Mouse (Mus musculus): ENCODE data around the gene Rxra.

Gene Rxra

DNA sequence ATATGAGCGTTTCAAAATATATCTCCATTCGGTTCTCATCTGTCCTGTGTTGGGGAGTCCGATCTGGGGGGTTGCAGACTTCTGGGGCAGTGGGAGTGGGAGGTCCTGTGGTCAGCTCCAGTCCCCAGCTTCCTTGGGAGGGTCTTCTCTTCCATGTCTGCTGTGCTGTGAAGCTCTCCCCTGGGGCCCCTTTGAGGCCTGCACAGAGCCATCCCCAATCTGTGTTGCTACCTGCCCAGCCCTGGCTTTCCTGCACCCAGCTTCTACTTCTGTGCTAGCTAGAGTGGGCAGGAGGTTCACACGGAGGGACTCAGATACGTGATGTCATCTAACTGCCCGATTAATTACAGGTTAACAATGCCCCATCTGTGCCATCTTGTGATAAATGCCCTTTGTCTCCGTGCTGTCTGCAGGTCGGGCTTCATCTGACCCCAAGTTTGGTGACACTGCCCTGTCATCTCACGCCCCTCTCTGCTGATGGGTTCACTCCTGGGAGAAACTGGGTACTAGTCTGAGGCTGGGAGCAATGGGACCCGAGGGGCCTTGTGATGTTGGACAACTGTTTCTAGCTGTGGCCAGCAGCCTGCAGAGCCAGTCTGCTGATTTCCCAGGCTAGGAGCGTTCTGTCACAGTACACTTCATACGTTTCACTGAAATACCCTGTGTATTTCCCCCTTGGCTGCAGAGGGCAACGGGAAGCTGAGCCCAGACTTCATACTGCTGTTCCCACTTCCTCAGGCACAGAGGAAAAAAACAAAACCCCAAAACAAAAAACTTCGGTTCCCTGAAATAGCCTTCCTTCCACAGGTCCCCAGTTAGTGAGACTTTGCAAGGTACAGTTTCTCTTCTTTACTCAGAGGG, 86.9 kb downstream of the Rxra start:
- ChIA-PET CTCF (interaction anchor here in 3 of 4 experiments (1.1 to 3.2 kb wide), 3 partner anchors 210 to 211 kb away, joined by 3 to 39 read pairs (median 12); no protein-coding TSS in a partner anchor), POLR2A (interaction anchor here in 2 of 4 experiments (1.3 kb wide), 2 partner anchors 15 to 23 kb away, joined by 3 to 4 read pairs; no protein-coding TSS in a partner anchor)

DNA sequence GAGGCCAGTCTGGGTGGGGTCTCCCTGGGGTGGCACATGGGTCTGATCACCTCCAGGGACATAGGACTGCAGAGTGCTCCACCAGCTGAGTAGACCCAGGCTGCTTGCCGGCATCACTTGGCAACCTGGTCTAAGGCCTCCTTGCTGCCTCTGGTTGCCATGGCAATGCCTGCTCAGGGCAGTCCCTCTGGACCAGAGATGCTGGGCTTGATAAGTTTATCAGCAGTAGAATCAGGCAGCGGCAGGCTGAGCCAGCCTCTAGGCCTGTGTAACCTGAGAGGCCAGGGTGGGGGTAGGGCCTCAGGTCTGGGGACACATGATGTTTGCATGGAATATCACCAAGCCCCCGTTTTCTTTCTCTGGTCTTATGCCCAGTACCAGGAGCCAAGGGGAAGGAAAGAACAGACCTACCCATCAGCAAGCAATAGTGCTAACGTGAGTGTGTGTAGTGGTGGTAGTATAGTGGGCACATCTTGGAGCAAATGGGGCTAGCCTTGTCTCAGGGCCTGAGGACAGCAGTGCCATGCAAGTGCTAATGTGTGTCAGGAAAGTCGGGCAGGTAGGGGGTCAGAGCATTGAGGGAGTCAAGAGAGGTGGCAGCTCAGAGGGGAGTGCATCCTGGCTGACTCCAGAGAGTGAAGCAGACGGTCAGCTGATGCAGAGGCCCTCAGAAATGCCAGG, 88.2 kb downstream of the Rxra start:
- CTCF ChIA-PET = interaction anchor here (0.6 to 3.5 kb wide), 8 partner anchors 210 to 555 kb away, joined by 3 to 39 read pairs (median 6); no protein-coding TSS in a partner anchor
- POLR2A ChIA-PET = interaction anchor here in 3 of 4 experiments (0.6 to 1.3 kb wide), 6 partner anchors 10 to 496 kb away, joined by 3 read pairs; no protein-coding TSS in a partner anchor

DNA sequence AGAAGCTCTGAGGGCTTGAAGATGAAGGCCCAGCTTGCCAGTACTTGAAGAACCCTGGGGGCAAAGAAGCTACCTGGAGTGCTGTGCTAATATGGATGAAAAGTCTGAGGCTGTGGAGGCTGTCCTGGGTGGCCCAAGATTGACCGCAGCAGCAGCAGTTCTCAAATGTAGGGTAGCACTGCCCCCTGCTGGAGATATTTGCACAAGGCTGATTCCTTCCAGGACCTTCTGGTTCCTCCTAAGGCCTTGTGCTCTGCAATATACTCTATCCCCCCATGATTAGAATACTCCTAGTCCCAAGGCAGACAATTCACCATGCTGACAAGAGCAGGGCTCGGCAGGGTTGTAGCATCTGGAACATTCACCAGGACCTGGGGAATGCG, 88.7 kb downstream of the Rxra start:
- POLR2A ChIA-PET = interaction anchor here in 3 of 4 experiments (0.6 to 1.3 kb wide), 5 partner anchors 10 to 495 kb away, joined by 3 read pairs; no protein-coding TSS in a partner anchor
- CTCF ChIA-PET = interaction anchor here (0.6 to 3.5 kb wide), 9 partner anchors 210 to 555 kb away, joined by 3 to 39 read pairs (median 6); no protein-coding TSS in a partner anchor

DNA sequence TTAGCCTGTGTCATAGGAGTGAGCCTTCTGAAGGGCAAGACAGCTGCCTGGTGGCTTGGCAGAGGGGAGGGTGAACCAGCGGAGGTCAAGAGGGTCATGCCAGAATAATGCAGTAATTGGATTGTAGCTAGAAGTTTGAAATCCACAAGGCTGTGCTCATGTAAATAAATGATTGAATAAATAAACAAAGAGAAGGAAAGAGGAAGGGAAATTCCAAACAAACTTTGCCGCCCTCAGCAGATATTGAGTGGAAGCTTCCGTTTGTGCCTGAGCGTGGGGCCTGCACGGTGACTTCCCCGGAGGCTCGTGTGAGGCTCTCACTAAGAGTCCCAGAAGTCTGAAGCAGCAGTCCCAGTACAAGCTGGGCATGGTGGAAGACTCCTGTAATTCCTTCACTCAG, 91.5 kb downstream of the Rxra start:
- POLR2A ChIA-PET = interaction anchor here in 1 of 4 experiments (0.9 kb wide), 1 partner anchor 215 kb away, joined by 4 read pairs; no protein-coding TSS in a partner anchor
- CTCF ChIA-PET = interaction anchor here in 2 of 4 experiments (1.0 to 2.9 kb wide), 2 partner anchors 215 kb away, joined by 3 to 28 read pairs; no protein-coding TSS in a partner anchor

DNA sequence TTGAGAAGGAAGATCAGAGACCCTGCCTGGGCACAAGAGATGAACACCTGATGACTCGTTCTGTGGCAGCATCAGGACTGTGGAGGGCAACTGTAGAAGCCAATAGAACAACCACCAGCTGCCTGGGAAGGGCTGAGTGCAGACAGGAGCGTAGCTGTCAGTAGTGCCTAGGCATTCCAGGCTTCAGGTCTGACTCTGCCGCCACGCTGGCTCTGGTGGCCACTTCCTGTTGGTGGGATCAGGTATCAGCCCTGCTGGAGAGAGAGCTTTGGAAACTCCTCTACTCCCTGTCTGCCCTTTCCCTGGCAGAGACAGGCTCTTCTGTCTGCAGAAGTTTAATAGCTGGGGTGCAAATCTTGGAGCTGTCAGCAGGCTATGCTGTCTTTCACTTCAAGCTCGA, 93.5 kb downstream of the Rxra start:
- CTCF ChIA-PET = interaction anchor here (0.6 to 3.0 kb wide), 13 partner anchors 13 to 649 kb away, joined by 3 to 14 read pairs (median 4); partner anchors contain the start of gene Col5a1 (in 1 of the 4)
- POLR2A ChIA-PET = interaction anchor here in 1 of 4 experiments (1.2 kb wide), 1 partner anchor 216 kb away, joined by 3 read pairs; no protein-coding TSS in a partner anchor

DNA sequence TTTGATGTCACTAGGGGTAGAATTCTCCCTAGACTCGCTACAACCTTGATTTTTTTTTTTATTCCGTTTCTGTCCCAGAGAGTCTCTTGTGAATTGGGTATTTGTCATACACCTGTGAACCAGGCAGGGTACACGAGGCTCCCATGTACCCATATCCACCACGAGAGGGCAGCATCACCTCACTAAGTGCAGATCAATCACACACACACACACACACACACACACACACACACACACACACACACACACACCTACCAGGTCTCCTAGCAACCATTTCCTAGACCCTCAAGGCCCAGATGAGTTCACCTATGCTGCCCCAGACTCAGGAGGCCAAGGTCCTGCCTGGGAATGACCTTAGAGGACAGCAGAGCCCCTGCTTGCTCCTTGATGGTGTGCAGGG, 94.0 kb downstream of the Rxra start:
- POLR2A ChIA-PET = interaction anchor here in 1 of 4 experiments (1.2 kb wide), 1 partner anchor 217 kb away, joined by 3 read pairs; no protein-coding TSS in a partner anchor
- CTCF ChIA-PET = interaction anchor here (0.6 to 3.0 kb wide), 15 partner anchors 13 to 650 kb away, joined by 3 to 14 read pairs (median 4); partner anchors contain the start of gene Col5a1 (in 1 of the 4)

DNA sequence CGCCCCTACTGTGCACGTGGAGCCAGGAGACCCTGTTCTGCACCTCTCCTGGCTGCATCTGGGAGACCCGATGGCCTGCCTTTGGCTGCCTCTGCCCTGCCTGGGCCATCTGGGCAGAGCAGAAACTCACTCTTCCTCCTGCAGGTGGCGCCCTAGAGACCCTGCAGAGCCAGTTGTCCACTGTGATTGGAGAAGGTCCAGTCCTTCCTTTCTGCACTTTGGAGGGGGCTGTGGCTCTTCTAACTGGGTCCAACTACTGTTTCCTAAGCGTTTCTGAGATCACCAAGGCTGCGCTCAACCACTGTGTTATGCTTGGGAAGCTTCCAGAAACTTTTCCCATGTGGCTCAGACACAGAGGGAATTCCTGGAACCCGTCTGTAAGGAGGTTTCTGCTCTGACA, 95.7 kb downstream of the Rxra start:
- ChIA-PET CTCF (interaction anchor here (0.6 to 3.0 kb wide), 7 partner anchors 187 to 646 kb away, joined by 3 to 14 read pairs (median 4); no protein-coding TSS in a partner anchor), POLR2A (no interaction called here)

DNA sequence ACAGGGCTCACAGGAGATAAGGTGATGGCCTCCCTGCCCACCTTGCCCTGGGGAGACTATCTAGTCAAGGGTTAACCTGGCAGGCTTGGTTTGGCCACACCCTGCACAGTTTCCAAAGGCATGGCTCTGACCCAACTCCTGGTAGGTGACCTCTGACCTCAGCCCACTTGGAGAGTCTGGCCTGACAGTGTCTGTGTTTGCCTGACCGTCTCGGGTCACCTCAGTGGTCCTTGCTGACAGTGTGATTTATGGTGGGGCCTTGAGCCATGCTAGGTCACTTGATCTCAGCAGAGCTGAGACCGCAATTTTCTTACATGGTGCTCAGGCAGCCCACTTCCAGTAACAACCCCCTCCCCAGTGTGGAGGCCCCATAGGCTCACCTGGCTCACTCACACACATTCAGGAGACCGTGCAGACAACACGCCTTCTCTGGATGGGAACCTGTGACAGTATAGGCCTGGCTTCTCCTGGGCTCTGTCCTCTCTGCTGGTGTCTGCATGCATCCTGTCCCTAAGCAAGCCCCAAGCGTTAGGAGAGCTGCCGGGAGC, 96.7 kb downstream of the Rxra start:
- CTCF ChIA-PET = interaction anchor here in 3 of 4 experiments (0.6 to 3.0 kb wide), 10 partner anchors 26 to 645 kb away, joined by 3 to 14 read pairs (median 4); no protein-coding TSS in a partner anchor
- POLR2A ChIA-PET = no interaction called here

DNA sequence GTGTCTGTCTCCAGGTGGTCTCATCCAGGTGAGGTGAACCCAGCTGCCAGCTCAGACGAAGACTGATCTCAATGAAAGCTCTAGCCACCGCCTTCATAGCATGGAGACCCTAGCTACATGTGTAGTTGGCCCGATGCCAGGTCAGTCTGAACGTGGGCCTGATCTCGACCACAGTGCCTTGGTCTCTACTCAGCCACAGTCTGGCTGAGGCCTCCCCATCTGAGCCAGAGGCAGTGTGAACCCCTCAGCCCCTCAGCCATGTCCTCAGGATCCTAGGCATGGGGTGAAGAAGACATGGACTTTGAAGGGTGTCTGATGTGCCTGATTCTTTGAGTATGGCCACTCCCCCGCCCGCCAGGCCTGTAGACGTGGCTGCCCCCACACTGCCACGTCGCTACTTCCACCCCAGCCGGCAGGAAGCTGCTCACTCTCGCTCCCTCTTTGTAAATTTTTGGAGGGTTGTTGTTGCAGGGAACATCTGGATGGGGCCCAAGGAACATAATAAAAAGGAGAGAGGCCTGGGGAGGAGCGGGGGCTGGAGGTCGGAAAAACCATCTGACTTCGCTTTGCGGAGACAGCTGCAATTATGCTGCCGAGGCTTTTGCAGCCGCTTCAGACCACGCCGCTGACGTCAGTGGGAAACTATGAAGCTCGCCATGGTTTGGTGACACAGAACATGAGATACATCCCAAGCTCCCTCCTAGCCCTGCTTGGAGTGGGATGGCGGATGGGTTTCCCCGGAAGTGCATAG, 97.9 kb downstream of the Rxra start:
- CTCF ChIA-PET = interaction anchor here in 3 of 4 experiments (0.6 to 2.4 kb wide), 13 partner anchors 27 to 644 kb away, joined by 3 to 8 read pairs (median 3); partner anchors contain the start of gene Col5a1 (in 1 of the 3)
- POLR2A ChIA-PET = interaction anchor here in 2 of 4 experiments (0.5 to 1.2 kb wide), 6 partner anchors 9 to 252 kb away, joined by 3 read pairs; partner anchors contain the start of gene Col5a1 (in 1 of the 2)

DNA sequence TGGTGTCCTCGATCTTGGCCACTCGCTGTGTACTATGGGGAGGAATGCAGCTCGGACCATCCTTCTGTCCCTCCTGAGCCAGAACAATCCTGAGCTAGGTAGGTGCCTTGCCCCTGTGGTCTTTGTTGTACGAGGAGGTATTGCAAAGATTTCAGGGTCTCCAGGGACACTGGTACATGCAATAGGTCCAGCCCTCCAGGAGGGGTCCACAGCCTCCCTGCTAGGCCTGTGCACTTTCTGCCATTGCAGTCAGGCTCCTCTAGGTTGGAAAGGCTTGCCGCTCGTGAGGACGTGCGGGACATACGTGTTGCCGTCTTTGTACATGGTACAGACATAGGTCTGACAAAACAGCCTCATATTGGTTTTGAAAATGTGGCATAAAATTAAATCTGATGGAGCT, 98.8 kb downstream of the Rxra start:
- CTCF ChIA-PET = interaction anchor here in 3 of 4 experiments (1.0 to 2.4 kb wide), 9 partner anchors 11 to 643 kb away, joined by 3 to 6 read pairs (median 3); partner anchors contain the start of gene Col5a1 (in 2 of the 3)

DNA sequence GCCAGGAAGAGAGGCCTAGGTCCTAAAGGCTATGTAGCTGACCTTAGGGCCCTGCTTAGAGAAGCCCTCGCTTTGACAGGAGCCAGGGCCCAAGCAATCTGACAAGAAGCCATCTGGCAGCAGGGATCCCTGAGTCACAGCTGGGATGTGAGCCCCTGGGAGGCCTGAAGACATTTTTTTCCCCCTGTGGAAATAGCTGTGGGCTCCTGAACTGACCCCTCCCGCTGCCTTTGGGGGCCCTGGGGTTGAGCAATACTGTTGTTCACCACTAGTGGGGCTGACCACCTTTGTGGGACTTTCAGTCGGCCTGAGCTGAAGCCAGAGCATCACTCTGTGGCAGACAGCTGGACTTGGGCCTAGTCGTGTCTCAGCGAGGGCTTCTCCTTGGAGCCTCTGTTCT, 99.4 kb downstream of the Rxra start:
- CTCF ChIA-PET = interaction anchor here in 2 of 4 experiments (1.0 to 1.6 kb wide), 7 partner anchors 10 to 642 kb away, joined by 3 to 4 read pairs (median 3); partner anchors contain the start of gene Col5a1 (in 1 of the 2)
- POLR2A ChIA-PET = no interaction called here

More for the DNA sequence above, 98.8 kb downstream of the Rxra start:
- POLR2A ChIA-PET = interaction anchor here in 1 of 4 experiments (0.8 to 1.2 kb wide), 3 partner anchors 10 to 111 kb away, joined by 3 read pairs; partner anchors contain the start of gene Col5a1

DNA sequence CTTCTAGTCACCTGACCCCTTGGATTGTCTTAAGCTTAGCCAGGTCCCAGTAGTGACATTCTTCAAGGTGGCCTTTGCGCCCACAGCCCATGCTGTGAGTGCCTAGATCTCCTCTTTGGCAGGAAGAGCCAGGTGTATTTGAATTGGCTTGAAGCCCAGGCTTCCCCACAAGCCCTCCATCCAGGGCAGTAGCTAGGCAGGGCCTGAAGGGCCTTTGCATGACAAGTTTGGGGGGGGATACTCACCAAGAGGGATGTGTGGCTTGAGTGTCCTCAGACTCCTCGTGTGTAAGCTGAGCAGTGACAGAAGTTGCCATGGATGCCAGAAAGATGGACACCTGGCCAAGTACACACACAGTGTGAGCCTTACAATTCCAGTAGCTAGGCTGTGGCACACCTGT, 101.5 kb downstream of the Rxra start:
- POLR2A ChIA-PET = interaction anchor here in 1 of 4 experiments (0.7 kb wide), 1 partner anchor 237 kb away, joined by 4 read pairs; no protein-coding TSS in a partner anchor
- CTCF ChIA-PET = interaction anchor here in 2 of 4 experiments (0.5 to 0.7 kb wide), 3 partner anchors 188 to 937 kb away, joined by 3 to 5 read pairs (median 4); no protein-coding TSS in a partner anchor

DNA sequence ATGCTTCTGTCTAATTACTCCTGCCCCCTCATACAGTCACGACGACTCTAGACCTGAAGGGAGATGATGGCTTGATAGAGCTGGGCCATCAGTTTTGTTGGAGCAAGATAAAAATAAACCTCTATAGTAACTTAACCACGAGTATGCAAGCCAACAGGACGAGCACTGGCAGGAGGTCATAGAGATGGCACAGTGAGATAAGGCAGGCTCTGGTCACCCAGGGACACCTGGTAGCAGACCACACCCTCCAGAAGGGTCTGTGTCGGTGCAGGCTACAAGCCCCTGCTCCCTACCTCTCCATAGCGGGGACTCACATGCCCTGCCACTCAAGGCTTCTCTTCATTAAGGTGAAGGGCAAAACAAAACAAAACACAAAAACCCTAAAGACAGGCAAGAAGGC, 102.0 kb downstream of the Rxra start:
- CTCF ChIA-PET = no interaction called here
- POLR2A ChIA-PET = no interaction called here

DNA sequence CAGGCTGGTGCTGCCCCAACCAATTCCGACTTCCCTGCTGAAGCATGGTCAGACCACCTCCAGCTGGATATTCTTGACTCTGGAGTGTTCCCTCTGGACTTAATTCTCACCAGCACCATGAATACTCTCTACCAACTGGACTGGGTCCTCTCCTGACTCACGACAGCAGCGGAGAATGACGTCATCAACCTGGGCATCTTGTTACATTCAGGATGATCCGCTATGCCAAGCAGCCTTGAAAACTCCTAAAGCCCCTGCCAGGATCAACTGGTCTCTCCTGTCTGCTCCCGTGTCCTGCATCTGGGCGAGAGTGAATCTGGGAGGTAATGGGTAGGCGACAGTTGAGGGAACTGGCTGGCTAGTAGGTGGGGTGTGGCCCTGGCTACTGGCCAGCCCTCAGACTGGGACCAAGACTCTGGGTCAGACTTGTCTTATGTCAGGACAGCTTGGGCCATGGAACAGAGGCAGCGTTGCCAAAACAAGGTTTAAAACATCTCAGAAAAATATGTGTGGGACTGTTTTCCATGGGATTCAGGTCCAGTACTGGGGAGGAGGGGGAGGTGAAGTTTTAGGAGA, 103.1 kb downstream of the Rxra start:
- ChIA-PET CTCF (no interaction called here), POLR2A (interaction anchor here in 1 of 4 experiments (0.6 kb wide), 1 partner anchor 268 kb away, joined by 5 read pairs; no protein-coding TSS in a partner anchor)

DNA sequence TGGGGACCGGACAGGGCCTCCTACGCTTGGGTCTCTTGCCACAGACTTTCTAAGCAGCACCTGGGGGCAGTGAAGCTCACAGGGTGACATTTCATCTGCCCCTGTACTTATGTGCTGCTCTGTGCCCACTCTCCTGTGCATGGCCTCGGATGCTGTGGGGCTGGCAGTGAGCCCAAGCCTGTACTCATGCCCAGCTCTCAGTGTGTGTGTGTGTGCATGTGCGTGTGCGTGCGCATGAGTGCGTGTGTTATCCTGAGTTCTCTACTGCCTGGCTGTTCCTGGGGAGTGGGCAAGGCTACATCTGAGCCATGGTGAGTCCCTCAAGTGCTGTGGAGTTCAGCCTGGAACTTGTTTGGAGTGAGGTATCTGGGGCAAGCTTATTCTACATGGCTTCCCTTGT, 103.9 kb downstream of the Rxra start:
- ChIA-PET CTCF (no interaction called here), POLR2A (no interaction called here)

DNA sequence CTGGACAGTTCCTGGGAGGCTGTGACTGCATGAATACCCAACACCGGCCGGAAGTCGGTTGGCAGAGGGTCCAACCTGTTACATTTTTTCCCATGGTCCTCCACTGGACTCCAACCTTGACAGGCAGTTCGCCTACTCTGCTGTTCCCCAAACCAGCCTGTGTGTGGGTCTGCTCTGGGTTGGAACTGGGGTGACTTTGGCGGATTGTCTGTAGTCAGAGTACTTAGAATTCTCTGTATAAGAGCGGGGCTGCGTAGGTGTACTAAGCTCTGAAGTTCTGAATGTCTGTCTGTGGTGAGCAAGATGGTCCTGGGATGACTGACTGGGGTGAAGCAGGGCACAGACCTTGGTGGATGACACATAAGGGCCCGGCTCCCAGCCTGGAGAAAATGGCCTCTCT, 109.1 kb downstream of the Rxra start:
- POLR2A ChIA-PET = no interaction called here
- CTCF ChIA-PET = interaction anchor here in 2 of 4 experiments (0.7 to 1.2 kb wide), 2 partner anchors 10 to 176 kb away, joined by 3 to 4 read pairs; no protein-coding TSS in a partner anchor

DNA sequence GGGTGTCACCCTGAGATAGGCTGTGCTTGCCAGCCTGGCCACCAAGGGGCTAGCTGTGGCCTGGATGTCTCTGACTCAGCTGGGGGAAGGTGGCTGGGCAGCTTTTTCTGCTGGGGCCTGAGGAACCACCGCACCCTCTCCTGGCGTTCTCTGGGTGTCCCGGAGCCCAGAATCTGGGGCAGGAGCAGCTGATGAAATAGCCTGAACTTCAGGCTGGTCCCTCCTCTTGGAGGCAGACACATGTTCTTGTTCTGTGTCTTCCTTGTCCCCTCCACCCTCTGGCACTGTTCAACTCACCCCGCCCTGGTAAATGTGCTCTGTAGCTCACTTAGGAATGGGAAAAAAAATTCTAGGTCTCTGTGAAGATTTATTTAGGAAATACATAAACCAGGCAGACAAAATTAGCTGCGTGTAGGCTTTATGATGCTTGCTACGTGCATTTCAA, 109.8 kb downstream of the Rxra start:
- ChIA-PET CTCF (interaction anchor here in 2 of 4 experiments (0.7 to 1.2 kb wide), 2 partner anchors 11 to 175 kb away, joined by 3 to 4 read pairs; no protein-coding TSS in a partner anchor), POLR2A (interaction anchor here in 1 of 4 experiments (1.1 kb wide), 1 partner anchor 10 kb away, joined by 3 read pairs; no protein-coding TSS in a partner anchor)
